Mouse (Mus musculus) spleen, adult 2 months (tissue): ENCODE data around the gene Chrna1. TPM values are rescaled to one million over a fixed set of nuclear protein-coding genes. Genes with fewer than 3 reads are reported as not detected.

Experiments
- DNase-seq, 2 experiments: peaks; one replicate each; pipeline versions ENCODE4 v3.0.0 to v3.0.0-alpha.2; 2012 to 2021; ENCODE audit warnings: low spot score in 2 of 2, low read depth in 1 of 2
- H3K27ac ChIP-seq: fragments of 200-500 bp; 2 replicates; pipeline ENCODE4 v1.5.1; 2012; ENCODE audit warnings: low read length, inconsistent platforms; ENCODE audit not compliant: insufficient read depth
- H3K27me3 ChIP-seq: fragments of 200-500 bp; 2 replicates; pipeline ENCODE4 v1.6.1; 2012; ENCODE audit warnings: mild to moderate bottlenecking, moderate library complexity, low read length, inconsistent platforms; ENCODE audit not compliant: control insufficient read depth, insufficient read depth
- H3K36me3 ChIP-seq: fragments of 200-500 bp; 2 replicates; pipeline ENCODE4 v1.6.1; 2012; ENCODE audit warnings: mild to moderate bottlenecking, low read length, inconsistent platforms; ENCODE audit not compliant: control insufficient read depth, insufficient read depth
- H3K4me1 ChIP-seq: fragments of 200-500 bp; 2 replicates; pipeline ENCODE4 v1.6.1; 2011; ENCODE audit warnings: inconsistent platforms; ENCODE audit not compliant: control insufficient read depth, insufficient read depth, insufficient read length
- H3K4me3 ChIP-seq: fragments of 200-500 bp; 2 replicates; pipeline ENCODE4 v1.5.1; 2011; ENCODE audit warnings: mild to moderate bottlenecking, inconsistent platforms; ENCODE audit not compliant: insufficient read depth, insufficient read length; ENCODE audit errors: extremely low read depth
- CTCF ChIP-seq: fragments of 200-500 bp; IDR thresholded peaks from 2 replicates; pipeline ENCODE4 v1.5.1; 2011; ENCODE audit warnings: mild to moderate bottlenecking, inconsistent platforms; ENCODE audit not compliant: insufficient read depth, insufficient read length, insufficient replicate concordance; ENCODE audit errors: extremely low read depth
- POLR2A ChIP-seq: fragments of 200-500 bp; IDR thresholded peaks from 2 replicates; pipeline ENCODE4 v1.6.1; 2011; ENCODE audit warnings: low read depth, low read length, inconsistent platforms
- WGBS: fragments of 180-500 bp; shearing (Covaris S2); methylation state at CpG from one replicate; pipeline ENCODE4 v1.1.7; 2018; 5-methylcytosine and 5-hydroxymethylcytosine counted together
- polyA plus RNA-seq: library from polyadenylated mRNA; depleted of rRNA; stranded (reverse); fragments of >200 nt; gene quantifications from 2 replicates; pipeline ENCODE4 v1.2.3, GENCODE M21; 2012

Chrna1 gene
- polyA plus RNA-seq, 1 experiment: not detected

DNA sequence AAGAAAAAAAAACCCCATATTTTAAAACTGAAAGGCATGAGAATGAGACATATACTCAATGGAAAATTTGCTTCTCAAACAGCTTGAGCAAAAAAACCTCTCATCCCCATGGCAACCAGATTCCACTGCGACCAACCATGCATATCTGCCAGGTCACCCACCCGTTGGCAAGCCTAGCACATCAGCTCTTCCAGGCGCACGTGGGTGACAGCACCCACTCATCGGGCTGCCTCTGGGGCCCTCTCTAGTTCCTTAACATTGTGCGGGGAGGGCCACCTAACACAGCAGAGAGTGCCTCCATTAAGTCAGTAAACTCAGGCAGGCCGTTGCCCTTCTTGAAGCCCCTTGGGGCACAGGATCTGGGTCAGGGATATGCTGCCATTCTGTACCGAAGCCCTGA lies 24.9 kb upstream of the Chrna1 start:
- no peak for DNase-seq
- 77% methylated on average over 8 of the region's 8 CpGs for WGBS
- H3K27me3 ChIP-seq: no peaks in the 10 kb centered on the region
- no peak for TF ChIP-seq CTCF
- no peak for TF ChIP-seq POLR2A
- no peak overlapping the region for H3K4me3 ChIP-seq
- no peaks in the 10 kb centered on the region for H3K4me1 ChIP-seq
- no peaks in the 10 kb centered on the region for H3K36me3 ChIP-seq
- H3K27ac ChIP-seq: no peak overlapping the region

DNA sequence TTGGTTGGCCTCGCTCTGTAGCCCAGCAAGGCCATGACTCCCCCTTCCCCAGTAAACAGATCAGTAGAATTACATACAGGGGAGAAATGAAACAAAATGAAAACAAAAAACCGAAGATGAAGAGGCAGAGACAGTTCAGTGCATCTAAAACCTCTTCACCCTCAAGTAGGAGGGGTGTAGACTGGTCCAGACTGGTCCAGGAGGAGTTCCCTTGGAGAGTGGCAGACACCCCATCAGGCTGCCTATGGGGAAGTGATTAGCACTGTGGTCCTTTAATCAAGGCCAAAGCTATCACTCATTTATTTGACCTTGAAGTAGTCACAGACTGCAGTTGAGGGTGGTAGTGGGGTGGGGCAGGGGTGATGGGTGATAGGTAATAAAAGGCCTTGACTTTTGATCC lies 24.4 kb upstream of the Chrna1 start:
- 67% methylated on average over 2 of the region's 2 CpGs for WGBS
- DNase-seq: no peak
- TF ChIP-seq CTCF: no peak
- no peak for TF ChIP-seq POLR2A
- Histone ChIP-seq H3K27me3 (no peaks in the 10 kb centered on the region), H3K27ac (no peak overlapping the region), H3K36me3 (no peaks in the 10 kb centered on the region), H3K4me1 (no peaks in the 10 kb centered on the region), H3K4me3 (no peak overlapping the region)

DNA sequence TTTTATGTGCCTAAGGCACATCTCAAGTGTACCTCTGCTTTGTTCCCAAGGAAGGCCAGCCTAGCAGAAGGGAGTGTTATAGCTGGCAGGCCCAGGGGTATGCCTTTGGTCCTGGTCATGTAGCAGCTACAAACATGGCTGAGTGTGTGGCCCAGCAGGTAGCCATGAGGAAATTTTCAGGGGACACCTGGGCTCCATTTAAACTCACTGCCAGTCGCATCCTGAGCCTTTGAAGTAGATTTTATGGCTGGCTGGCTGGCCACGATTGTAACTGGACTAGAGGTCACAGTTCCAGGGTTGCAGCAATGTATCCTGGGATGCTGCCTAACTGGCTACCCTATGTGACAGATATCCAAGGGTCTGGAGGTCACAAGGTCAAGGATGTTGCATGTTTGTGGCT lies 20.5 kb upstream of the Chrna1 start:
- H3K36me3 ChIP-seq: no peaks in the 10 kb centered on the region
- DNase-seq: no peak
- H3K27ac ChIP-seq: no peak overlapping the region
- H3K4me1 ChIP-seq: no peaks in the 10 kb centered on the region
- no peaks in the 10 kb centered on the region for H3K27me3 ChIP-seq
- 74% methylated on average over 2 of the region's 2 CpGs for WGBS
- TF ChIP-seq POLR2A: no peak
- no peak for TF ChIP-seq CTCF
- H3K4me3 ChIP-seq: no peak overlapping the region

DNA sequence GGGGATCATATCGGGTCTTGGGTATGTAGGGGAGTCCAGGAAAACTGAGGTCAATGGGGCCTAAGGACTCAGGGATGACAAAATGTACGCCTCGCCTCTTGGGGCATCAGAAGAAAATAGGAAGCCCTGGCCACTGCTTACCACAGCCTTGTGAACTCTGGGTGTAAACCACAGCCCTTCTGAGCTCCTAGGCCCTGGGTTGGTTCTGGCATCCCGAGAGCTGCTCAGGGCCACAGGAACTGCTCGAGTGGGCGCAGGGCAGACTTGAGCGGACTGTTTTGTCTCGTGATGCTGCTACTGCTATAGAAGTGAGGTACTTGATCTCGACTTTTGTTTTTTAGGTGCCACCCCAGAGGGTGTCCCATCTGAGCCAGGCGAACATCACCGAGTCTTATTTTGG lies 17.6 kb upstream of the Chrna1 start:
- no peak for DNase-seq
- H3K27ac ChIP-seq: no peak overlapping the region
- H3K4me3 ChIP-seq: no peak overlapping the region
- no peaks in the 10 kb centered on the region for H3K36me3 ChIP-seq
- TF ChIP-seq POLR2A (no peak), CTCF (no peak)
- WGBS: 76% methylated on average over 11 of the region's 11 CpGs
- no peaks in the 10 kb centered on the region for H3K27me3 ChIP-seq
- no peaks in the 10 kb centered on the region for H3K4me1 ChIP-seq

DNA sequence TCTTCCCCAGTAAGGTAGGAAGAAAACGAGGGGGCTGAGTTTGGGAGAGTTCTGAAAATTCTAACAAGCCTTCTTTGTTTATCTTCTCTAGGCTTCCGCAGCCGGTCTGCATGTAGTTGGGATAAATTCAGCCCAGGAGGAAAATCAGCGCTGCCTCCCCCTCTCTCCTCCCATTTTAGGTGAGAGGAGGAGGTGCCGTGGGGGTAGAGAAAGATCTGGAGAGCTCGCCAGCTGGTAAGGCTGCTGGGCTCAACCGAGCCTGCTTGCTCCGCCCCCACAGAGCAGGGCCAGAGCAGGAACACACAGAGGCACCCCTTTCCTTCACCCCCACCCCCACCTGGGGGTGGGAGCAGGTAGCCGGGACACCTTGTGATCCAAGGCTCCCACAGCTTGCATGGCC lies 16.6 kb upstream of the Chrna1 start:
- no peaks in the 10 kb centered on the region for H3K4me1 ChIP-seq
- no peak overlapping the region for H3K4me3 ChIP-seq
- TF ChIP-seq POLR2A: no peak
- TF ChIP-seq CTCF: no peak
- H3K27me3 ChIP-seq: no peaks in the 10 kb centered on the region
- no peaks in the 10 kb centered on the region for H3K36me3 ChIP-seq
- no peak for DNase-seq
- H3K27ac ChIP-seq: no peak overlapping the region
- 37% methylated on average over 9 of the region's 9 CpGs for WGBS

DNA sequence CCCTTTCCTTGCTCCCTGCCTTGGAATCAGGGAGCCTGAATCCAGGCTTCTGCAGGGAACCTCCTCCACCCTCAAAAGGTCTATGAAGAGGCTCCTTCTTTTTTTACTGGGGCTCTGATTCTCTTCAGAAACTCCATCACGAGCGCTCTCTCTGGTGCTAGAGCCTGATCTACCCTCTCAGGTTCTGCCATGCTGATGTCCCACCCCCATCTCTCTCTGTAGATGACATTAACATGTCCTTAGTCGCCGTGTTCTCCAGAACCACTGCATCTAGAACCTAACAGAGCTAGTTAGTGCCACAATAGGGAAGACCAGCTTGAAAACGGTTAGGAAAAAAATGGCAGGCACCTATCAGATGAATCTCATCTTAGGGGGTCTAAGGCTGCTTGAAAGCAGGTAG lies 16.2 kb upstream of the Chrna1 start:
- 78% methylated on average over 5 of the region's 5 CpGs for WGBS
- TF ChIP-seq POLR2A (no peak), CTCF (no peak)
- H3K4me1 ChIP-seq: no peaks in the 10 kb centered on the region
- no peaks in the 10 kb centered on the region for H3K27me3 ChIP-seq
- DNase-seq: no peak
- H3K36me3 ChIP-seq: no peaks in the 10 kb centered on the region
- no peak overlapping the region for H3K27ac ChIP-seq
- H3K4me3 ChIP-seq: no peak overlapping the region

DNA sequence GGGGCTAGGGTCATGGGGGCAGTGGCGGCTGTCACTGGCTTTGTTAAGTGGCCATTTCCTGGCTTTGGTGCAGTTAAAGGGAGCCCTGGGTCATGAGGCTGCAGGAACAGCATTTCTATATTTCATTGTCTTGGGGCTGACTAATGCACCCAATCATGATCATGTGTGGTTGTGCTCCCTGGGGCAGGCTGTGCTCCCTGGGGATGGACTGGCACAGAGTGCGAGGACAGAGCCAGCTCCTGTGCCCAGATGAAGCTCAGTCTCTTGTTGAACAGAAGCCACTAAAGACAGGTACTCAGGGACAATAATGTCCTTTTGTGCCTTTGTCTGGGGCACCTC lies 12.9 kb upstream of the Chrna1 start:
- Histone ChIP-seq H3K4me3 (no peak overlapping the region), H3K4me1 (no peaks in the 10 kb centered on the region), H3K27ac (no peak overlapping the region), H3K27me3 (no peaks in the 10 kb centered on the region), H3K36me3 (no peaks in the 10 kb centered on the region)
- TF ChIP-seq CTCF (no peak), POLR2A (no peak)
- no peak for DNase-seq
- WGBS: 47% methylated on average over 2 of the region's 2 CpGs
